Mouse (Mus musculus): ENCODE results near the gene Accs. TPM values are rescaled to one million over a fixed set of nuclear protein-coding genes. Genes with fewer than 3 reads are reported as not detected.
A peak's percentile ranks its signal among the peaks of the same experiment; 100 is the strongest.

The Accs gene
- polyA plus RNA-seq, 1 experiment, result 10.6 TPM

DNA sequence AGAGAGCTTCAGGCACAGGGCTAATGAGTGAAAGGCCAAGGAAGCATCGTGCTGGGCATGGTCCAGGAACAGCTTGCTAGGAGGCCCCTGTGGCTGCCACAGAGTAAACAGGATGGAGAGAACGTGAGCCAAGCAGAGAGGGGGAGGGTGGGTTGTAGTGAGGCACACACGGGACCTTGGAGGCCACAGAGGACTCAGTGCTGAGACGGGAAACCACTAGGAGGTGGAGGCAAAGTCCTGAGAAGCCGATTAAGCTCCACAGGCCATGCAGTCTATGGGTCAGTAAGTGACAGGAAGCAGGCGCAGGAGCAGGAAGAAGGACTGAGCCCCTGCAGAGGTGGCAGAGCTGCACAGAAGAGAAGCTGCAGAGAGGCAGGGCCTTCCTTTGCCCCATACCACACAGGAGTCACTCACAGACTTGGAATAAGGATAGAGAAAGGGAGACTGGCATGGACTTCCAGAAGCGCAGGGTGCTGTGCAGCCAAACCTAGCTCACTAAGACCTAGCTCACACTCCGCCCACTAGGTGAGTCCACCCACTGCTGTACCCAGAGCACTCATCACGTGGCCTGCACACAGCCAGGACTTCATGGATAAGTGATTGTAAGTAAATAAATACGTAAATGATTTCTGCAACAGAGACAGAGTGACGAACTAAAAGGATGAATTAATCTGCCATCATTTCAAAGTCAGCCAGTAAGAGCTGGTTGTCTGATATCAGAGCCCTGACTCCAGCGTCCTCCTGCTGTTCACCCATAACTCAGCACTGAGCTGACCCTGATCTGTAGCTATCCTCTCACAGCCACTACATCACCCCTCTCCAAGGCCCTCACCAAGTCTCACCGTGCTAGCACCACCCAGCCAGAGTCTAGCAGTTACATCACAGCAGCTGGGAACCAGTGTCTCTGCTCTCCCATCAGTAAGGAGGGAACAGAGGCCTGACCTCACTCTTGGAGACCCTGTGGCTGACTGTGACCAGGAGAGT is 57.9 kb downstream of the Accs start:
- TF ChIP-seq CTCF (IDR thresholded peaks at IDR 0.05; ENCODE audit: borderline replicate concordance, insufficient read depth, low read depth, low read length) (no peak; the same call in 1 of the 2 replicates), POLR2A (IDR thresholded peaks at IDR 0.05; ENCODE audit: borderline replicate concordance, insufficient read depth, low read length) (peak; percentile 8; the same call in 1 of the 2 replicates)
- peaks cover 50% of the 10 kb centered on the region for H3K4me1 ChIP-seq (ENCODE audit: control insufficient read depth, insufficient read depth, low read length)
- peak; percentile 90 to 95 for DNase-seq
- no peak overlapping the region for H3K4me3 ChIP-seq (replicated peaks; ENCODE audit: insufficient read depth, low read depth, low read length)
- WGBS, result 15% methylated on average over 13 of the region's 13 CpGs
- H3K27me3 ChIP-seq (ENCODE audit: control insufficient read depth, insufficient read depth, low read length), result no peaks in the 10 kb centered on the region
- peak overlapping the region; percentile 76 for H3K27ac ChIP-seq (ENCODE audit: insufficient read depth, low read length)

DNA sequence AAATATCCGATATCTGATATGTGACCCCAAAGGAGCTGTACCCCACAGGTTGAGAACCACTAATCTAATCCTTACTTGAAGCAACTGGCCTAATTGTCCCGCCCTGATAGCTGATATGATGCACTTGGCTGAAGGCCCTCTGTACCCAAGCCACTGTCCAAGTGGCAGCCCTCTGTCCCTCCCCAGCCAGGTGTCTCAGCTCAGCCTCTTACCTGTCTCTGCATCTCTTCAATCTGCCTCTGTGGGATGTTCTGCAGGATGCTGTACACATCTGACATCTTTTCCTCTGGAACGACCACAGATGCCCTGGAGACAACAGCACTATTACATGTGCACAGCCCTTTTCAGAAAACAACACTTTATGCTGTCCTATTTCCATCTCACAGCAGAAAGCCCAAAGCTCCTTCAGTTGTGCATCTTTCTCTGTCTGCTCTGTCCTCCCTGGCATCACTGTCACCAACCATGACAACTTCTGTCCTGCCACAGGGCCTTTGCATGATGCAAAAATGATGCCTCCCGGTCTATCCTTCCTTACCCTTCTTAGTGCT is 58.9 kb downstream of the Accs start:
- Histone ChIP-seq H3K4me3 (replicated peaks; ENCODE audit: insufficient read depth, low read depth, low read length) (no peak overlapping the region), H3K4me1 (ENCODE audit: control insufficient read depth, insufficient read depth, low read length) (peaks cover 57% of the 10 kb centered on the region), H3K27me3 (ENCODE audit: control insufficient read depth, insufficient read depth, low read length) (no peaks in the 10 kb centered on the region), H3K27ac (ENCODE audit: insufficient read depth, low read length) (peak overlapping the region; percentile 76)
- 41% methylated on average over 4 of the region's 4 CpGs for WGBS
- TF ChIP-seq POLR2A (IDR thresholded peaks at IDR 0.05; ENCODE audit: borderline replicate concordance, insufficient read depth, low read length) (no peak), CTCF (IDR thresholded peaks at IDR 0.05; ENCODE audit: borderline replicate concordance, insufficient read depth, low read depth, low read length) (no peak)
- peak; percentile 65 to 79 for DNase-seq

- DNase-seq, result no peak
- no peak overlapping the region for H3K27ac ChIP-seq (ENCODE audit: insufficient read depth, low read length)
- H3K4me3 ChIP-seq (replicated peaks; ENCODE audit: insufficient read depth, low read depth, low read length), result no peak overlapping the region
- H3K4me1 ChIP-seq (ENCODE audit: control insufficient read depth, insufficient read depth, low read length), result peaks cover 74% of the 10 kb centered on the region
- no peak for TF ChIP-seq CTCF (IDR thresholded peaks at IDR 0.05; ENCODE audit: borderline replicate concordance, insufficient read depth, low read depth, low read length)
- no peak for TF ChIP-seq POLR2A (IDR thresholded peaks at IDR 0.05; ENCODE audit: borderline replicate concordance, insufficient read depth, low read length)
- WGBS, result 78% methylated on average over 5 of the region's 5 CpGs
- H3K27me3 ChIP-seq (ENCODE audit: control insufficient read depth, insufficient read depth, low read length), result no peaks in the 10 kb centered on the region
Measured at GRCm38 (mm10) chr2:93788557-93788956, 61.2 kb downstream of the Accs start.

GRCm38 (mm10) chr2:93786175-93786574 is 63.6 kb downstream of the Accs start:
- WGBS, result 27% methylated on average over 4 of the region's 4 CpGs
- no peaks in the 10 kb centered on the region for H3K27me3 ChIP-seq (ENCODE audit: control insufficient read depth, insufficient read depth, low read length)
- no peak overlapping the region for H3K4me3 ChIP-seq (replicated peaks; ENCODE audit: insufficient read depth, low read depth, low read length)
- H3K4me1 ChIP-seq (ENCODE audit: control insufficient read depth, insufficient read depth, low read length), result peaks cover 72% of the 10 kb centered on the region
- peak overlapping the region; percentile 70; the same call in 1 of the 2 replicates for H3K27ac ChIP-seq (ENCODE audit: insufficient read depth, low read length)
- peak; percentile 86 to 90 for DNase-seq
- TF ChIP-seq POLR2A (IDR thresholded peaks at IDR 0.05; ENCODE audit: borderline replicate concordance, insufficient read depth, low read length) (no peak), CTCF (IDR thresholded peaks at IDR 0.05; ENCODE audit: borderline replicate concordance, insufficient read depth, low read depth, low read length) (peak; percentile 55; the same call in 1 of the 2 replicates)

- Histone ChIP-seq H3K27ac (ENCODE audit: insufficient read depth, low read length) (peak overlapping the region; percentile 12; the same call in 1 of the 2 replicates), H3K4me1 (ENCODE audit: control insufficient read depth, insufficient read depth, low read length) (peaks cover 66% of the 10 kb centered on the region), H3K4me3 (replicated peaks; ENCODE audit: insufficient read depth, low read depth, low read length) (no peak overlapping the region), H3K27me3 (ENCODE audit: control insufficient read depth, insufficient read depth, low read length) (no peaks in the 10 kb centered on the region)
- no peak for TF ChIP-seq CTCF (IDR thresholded peaks at IDR 0.05; ENCODE audit: borderline replicate concordance, insufficient read depth, low read depth, low read length)
- TF ChIP-seq POLR2A (IDR thresholded peaks at IDR 0.05; ENCODE audit: borderline replicate concordance, insufficient read depth, low read length), result no peak
- no peak for DNase-seq
- 86% methylated on average over 2 of the region's 2 CpGs for WGBS
Measured at GRCm38 (mm10) chr2:93785432-93785798, 64.3 kb downstream of the Accs start.

DNA sequence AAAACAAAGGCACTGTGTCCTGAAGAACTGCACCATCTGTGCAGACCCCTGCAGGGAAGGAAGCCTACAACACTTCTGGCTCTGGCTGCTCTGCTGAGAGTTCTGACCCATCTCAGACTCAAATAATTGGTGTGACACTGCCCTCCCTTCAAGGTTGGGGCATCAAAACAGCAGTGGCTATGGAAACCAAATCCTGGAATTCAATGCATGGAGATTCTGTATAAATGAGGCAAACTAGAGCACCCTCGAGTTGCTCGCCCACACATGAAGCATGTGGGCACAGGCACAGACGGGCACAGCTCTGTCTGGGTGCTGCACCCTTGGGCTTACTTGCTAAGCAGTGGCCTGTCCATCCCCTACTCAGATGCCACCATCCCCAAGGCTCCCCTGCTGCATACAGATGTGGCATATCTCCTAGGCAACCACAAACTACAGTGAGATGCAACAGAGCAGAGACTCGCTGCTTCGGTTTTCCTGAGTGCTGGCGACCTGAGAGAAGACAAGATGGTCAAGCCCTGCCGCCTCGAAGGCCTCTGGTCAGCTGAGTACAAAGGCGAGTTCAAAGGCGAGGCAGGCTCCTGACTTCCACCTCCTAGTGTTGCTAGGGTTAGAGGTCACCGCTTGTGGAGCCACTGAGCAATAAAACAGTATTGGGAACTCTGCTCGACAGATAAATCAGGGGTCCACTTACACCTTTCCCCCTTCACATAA is 64.9 kb downstream of the Accs start:
- Histone ChIP-seq H3K27ac (ENCODE audit: insufficient read depth, low read length) (peak overlapping the region; percentile 13; the same call in 1 of the 2 replicates), H3K4me3 (replicated peaks; ENCODE audit: insufficient read depth, low read depth, low read length) (no peak overlapping the region), H3K27me3 (ENCODE audit: control insufficient read depth, insufficient read depth, low read length) (no peaks in the 10 kb centered on the region), H3K4me1 (ENCODE audit: control insufficient read depth, insufficient read depth, low read length) (peaks cover 61% of the 10 kb centered on the region)
- DNase-seq, result peak; percentile 62 to 77
- 52% methylated on average over 12 of the region's 12 CpGs for WGBS
- TF ChIP-seq CTCF (IDR thresholded peaks at IDR 0.05; ENCODE audit: borderline replicate concordance, insufficient read depth, low read depth, low read length) (no peak), POLR2A (IDR thresholded peaks at IDR 0.05; ENCODE audit: borderline replicate concordance, insufficient read depth, low read length) (no peak)

DNA sequence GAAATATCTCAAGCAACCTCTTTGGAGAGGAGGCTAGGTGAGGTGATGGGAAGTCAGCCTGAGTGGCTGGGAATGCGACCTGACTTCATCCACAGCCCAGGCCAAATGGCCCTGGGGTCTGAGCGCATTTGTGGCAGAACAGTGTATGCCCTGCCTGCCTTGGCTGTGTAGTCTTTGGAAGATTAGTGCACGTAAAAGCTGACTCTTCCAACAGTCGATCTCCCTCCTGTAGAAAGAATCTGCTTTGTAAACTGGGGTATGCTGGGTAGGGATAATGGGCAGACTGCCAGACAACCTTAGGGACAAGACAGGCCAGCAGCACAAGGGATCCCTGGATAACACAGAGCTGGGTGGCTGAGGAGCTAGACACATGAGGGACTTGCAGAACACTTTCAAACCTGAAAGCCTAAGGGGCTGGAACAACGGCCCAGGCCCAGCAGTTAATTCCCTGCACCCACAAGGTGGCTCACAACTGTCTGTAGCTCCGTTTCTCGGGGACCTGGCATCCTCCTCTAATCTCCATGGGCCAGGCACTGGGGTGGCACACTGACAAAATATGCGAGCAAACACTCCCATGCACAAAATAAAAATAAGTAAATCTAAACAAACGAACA is 65.7 kb downstream of the Accs start:
- TF ChIP-seq CTCF (IDR thresholded peaks at IDR 0.05; ENCODE audit: borderline replicate concordance, insufficient read depth, low read depth, low read length), result no peak
- no peak for TF ChIP-seq POLR2A (IDR thresholded peaks at IDR 0.05; ENCODE audit: borderline replicate concordance, insufficient read depth, low read length)
- H3K4me3 ChIP-seq (replicated peaks; ENCODE audit: insufficient read depth, low read depth, low read length), result no peak overlapping the region
- peaks cover 59% of the 10 kb centered on the region for H3K4me1 ChIP-seq (ENCODE audit: control insufficient read depth, insufficient read depth, low read length)
- H3K27me3 ChIP-seq (ENCODE audit: control insufficient read depth, insufficient read depth, low read length), result no peaks in the 10 kb centered on the region
- DNase-seq, result peak; percentile 52 to 61
- peak overlapping the region; percentile 38 for H3K27ac ChIP-seq (ENCODE audit: insufficient read depth, low read length)
- 30% methylated on average over 9 of the region's 9 CpGs for WGBS

Other genes starting within 250 kb of the Accs start
- 0.46 and 0.79 TPM in 2 replicates for gene Alx4, start 207.6 kb downstream of the Accs start, polyA plus RNA-seq (2012; rRNA removed)
- 40.1 and 42.3 TPM in 2 replicates for gene Ext2, start 27.4 kb downstream of the Accs start, polyA plus RNA-seq (2012; rRNA removed)
- gene Accsl, start 19.2 kb upstream of the Accs start, polyA plus RNA-seq (2012; rRNA removed), result 0.72 and 1.1 TPM in 2 replicates
- gene Gm13889, start 107.3 kb upstream of the Accs start, polyA plus RNA-seq (2012; rRNA removed), result 47.8 and 49.0 TPM in 2 replicates
- 0.26 and 0.57 TPM in 2 replicates for gene Gm27027, start 146.4 kb upstream of the Accs start, polyA plus RNA-seq (2012; rRNA removed)
- 52.7 and 54.5 TPM in 2 replicates for gene Alkbh3, start 160.9 kb upstream of the Accs start, polyA plus RNA-seq (2012; rRNA removed)